Mouse (Mus musculus) embryonic facial prominence, embryonic 11.5 days (tissue): Measurements from ENCODE around the gene Glis1. TPM values are rescaled to one million over a fixed set of nuclear protein-coding genes. Genes with fewer than 3 reads are reported as not detected.

Experiments used
- ATAC-seq: fragments of 200-750 bp; cut with Nextera tagmentation; replicated peaks from 2 replicates; pipeline ENCODE4 v1.8.0; 2017; ENCODE audit warnings: low read depth; ENCODE audit not compliant: insufficient number of reproducible peaks, low FRiP score, low TSS enrichment
- DNase-seq: peaks from one replicate; pipeline ENCODE4 v3.0.0-alpha.2; 2015; ENCODE audit warnings: low spot score
- H3K27ac ChIP-seq: fragments of 300-500 bp; sonication (generic); replicated peaks from 2 replicates; pipeline ENCODE4 v1.5.1; 2014; ENCODE audit warnings: mild to moderate bottlenecking, low read depth, low read length, control low read depth
- H3K27me3 ChIP-seq: fragments of 300-500 bp; sonication (generic); 2 replicates; pipeline ENCODE4 v1.6.1; 2014; ENCODE audit warnings: mild to moderate bottlenecking, low read length, moderate library complexity, mixed read lengths; ENCODE audit not compliant: control insufficient read depth, insufficient read depth
- H3K36me3 ChIP-seq: fragments of 300-500 bp; sonication (generic); replicated peaks from 2 replicates; pipeline ENCODE4 v1.6.1; 2014; ENCODE audit warnings: low read depth, mild to moderate bottlenecking, low read length, moderate library complexity, mixed read lengths; ENCODE audit not compliant: control insufficient read depth, insufficient read depth
- H3K4me1 ChIP-seq: fragments of 300-500 bp; sonication (generic); 2 replicates; pipeline ENCODE4 v1.6.1; 2014; ENCODE audit warnings: low read length, mixed read lengths; ENCODE audit not compliant: control insufficient read depth, insufficient read depth
- H3K4me2 ChIP-seq: fragments of 300-500 bp; sonication (generic); 2 replicates; pipeline ENCODE4 v1.6.1; 2014; ENCODE audit warnings: low read depth, mild to moderate bottlenecking, control low read depth, low read length, moderate library complexity
- H3K4me3 ChIP-seq: fragments of 300-500 bp; sonication (generic); 2 replicates; pipeline ENCODE4 v1.5.1; 2014; ENCODE audit warnings: low read depth, low read length, control low read depth
- H3K9ac ChIP-seq: fragments of 300-500 bp; sonication (generic); replicated peaks from 2 replicates; pipeline ENCODE4 v1.6.1; 2014; ENCODE audit warnings: mild to moderate bottlenecking, control low read depth, low read length
- H3K9me3 ChIP-seq: fragments of 300-500 bp; sonication (generic); replicated peaks from 2 replicates; pipeline ENCODE4 v1.6.1; 2016; ENCODE audit warnings: mild to moderate bottlenecking, low read length, inconsistent platforms, mixed read lengths; ENCODE audit not compliant: control insufficient read depth
- WGBS: fragments of 180-500 bp; shearing (Covaris S2); extraction: QIAGEN DNeasy Blood & Tissue Kit; methylation state at CpG from one replicate; pipeline ENCODE4 v1.1.7; 2014; 5-methylcytosine and 5-hydroxymethylcytosine counted together
- polyA plus RNA-seq: library from polyadenylated mRNA; unstranded; fragments of >200 nt; fragmentation: Nextera tagmentation; extraction: Ambion mirVana; gene quantifications from 2 replicates; pipeline ENCODE4 v1.2.1, GENCODE M21; 2014

Gene Glis1
- polyA plus RNA-seq, 1 experiment from 2014 or later, result 7.7 TPM

DNA sequence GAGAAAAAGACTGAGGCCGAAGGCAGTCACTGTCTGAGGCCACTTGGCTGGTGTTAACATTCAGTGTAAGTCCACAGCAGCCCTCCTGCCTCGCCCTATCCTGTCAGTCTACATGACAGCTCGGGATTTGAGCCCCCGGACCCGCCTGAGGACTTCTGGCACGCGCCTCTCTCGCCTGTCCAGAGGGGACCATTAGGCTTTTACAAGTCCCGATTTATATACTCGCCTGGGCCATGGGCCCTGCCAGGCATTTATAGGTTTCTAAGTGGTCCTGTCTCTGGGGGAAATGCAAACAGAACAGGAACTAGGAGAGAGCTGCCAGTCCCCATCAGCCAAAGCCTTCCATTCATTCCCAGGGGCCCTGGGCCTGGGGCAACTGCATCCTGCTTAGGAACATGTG, 203.9 kb downstream of the Glis1 start:
- Histone ChIP-seq H3K36me3 (no peaks in the 10 kb centered on the region), H3K27ac (no peak overlapping the region), H3K9ac (no peak overlapping the region), H3K9me3 (no peaks in the 10 kb centered on the region), H3K4me1 (no peaks in the 10 kb centered on the region), H3K4me3 (no peak overlapping the region), H3K4me2 (no peak overlapping the region), H3K27me3 (no peaks in the 10 kb centered on the region)
- no peak for DNase-seq
- WGBS, result 79% methylated on average over 10 of the region's 10 CpGs
- no peak for ATAC-seq

- WGBS, result 71% methylated on average over 4 of the region's 4 CpGs
- DNase-seq, result no peak
- no peak for ATAC-seq
- Histone ChIP-seq H3K9ac (no peak overlapping the region), H3K9me3 (no peaks in the 10 kb centered on the region), H3K36me3 (no peaks in the 10 kb centered on the region), H3K4me2 (no peak overlapping the region), H3K4me3 (no peak overlapping the region), H3K4me1 (no peaks in the 10 kb centered on the region), H3K27me3 (no peaks in the 10 kb centered on the region), H3K27ac (no peak overlapping the region)
Measured at GRCm38 (mm10) chr4:107641624-107642023, 207.2 kb downstream of the Glis1 start.

- no peaks in the 10 kb centered on the region for H3K36me3 ChIP-seq
- H3K27ac ChIP-seq, result no peak overlapping the region
- no peak overlapping the region for H3K4me2 ChIP-seq
- whole genome bisulfite sequencing, result 88% methylated on average over 5 of the region's 5 CpGs
- H3K4me1 ChIP-seq, result peaks cover 5% of the 10 kb centered on the region
- H3K9me3 ChIP-seq, result no peaks in the 10 kb centered on the region
- H3K9ac ChIP-seq, result no peak overlapping the region
- DNase-seq (no peak), ATAC-seq (no peak)
- H3K4me3 ChIP-seq, result no peak overlapping the region
- H3K27me3 ChIP-seq, result no peaks in the 10 kb centered on the region
Measured at GRCm38 (mm10) chr4:107648959-107649485, 214.6 kb downstream of the Glis1 start.

DNA sequence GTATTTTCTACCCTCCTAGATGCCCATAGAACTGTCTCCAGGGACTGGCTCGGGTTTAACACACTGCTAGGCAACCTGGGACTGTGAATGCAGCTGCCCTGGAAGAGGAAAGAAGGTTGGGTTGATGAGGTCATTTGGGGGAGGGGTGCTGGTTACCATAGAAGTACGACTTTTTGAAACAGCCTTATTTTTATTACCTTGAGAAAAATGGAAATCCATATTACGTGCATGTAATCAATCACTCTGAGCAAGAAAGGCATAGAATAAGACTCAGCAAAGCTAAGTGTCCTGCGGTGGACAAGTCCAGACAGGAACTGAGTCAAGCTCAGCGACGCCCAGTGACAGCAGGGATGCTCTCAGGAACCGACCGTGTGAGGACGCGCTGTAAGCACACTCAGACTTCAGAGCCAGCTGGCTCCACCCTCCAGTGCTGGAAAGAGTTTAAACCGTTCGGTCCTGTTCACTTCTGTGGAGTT, 216.7 kb downstream of the Glis1 start:
- Histone ChIP-seq H3K27ac (no peak overlapping the region), H3K4me1 (peaks cover 5% of the 10 kb centered on the region), H3K4me2 (no peak overlapping the region), H3K9ac (no peak overlapping the region), H3K9me3 (no peaks in the 10 kb centered on the region), H3K36me3 (no peaks in the 10 kb centered on the region), H3K4me3 (no peak overlapping the region), H3K27me3 (no peaks in the 10 kb centered on the region)
- ATAC-seq, result no peak
- no peak for DNase-seq
- WGBS, result 31% methylated on average over 12 of the region's 12 CpGs

DNA sequence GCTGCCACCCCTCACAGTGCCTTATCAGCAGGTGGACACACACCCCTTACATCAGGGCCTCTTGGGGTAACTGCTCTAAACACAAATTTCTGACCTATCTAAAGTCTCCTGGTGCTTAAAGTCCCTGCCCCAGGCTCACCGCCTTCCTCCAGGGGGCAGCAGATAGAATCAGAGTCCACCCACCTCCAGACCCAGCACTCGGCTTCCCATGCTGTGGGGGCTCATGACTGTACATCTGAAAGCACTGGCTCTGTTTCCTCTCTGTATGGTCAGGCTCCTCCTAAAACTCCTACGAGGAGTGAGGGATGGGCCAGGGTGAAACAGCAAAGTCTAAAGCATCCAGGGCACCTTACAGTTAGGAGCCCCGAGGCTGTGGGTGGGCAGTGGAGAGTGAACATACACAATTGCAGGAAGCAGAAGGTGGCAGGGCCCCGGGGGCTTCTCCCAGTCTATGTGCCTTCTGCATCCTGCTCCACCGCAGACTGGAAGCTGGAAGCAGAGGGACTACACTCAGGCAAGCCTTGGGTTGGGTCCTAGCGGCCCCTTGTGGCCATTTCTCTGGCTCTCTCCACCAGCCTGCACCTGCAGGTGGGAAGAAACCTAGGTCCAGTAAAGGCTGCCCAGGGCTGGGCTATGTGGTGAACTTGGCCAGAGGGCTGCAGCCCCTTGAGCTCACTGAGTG, 218.3 kb downstream of the Glis1 start:
- no peaks in the 10 kb centered on the region for H3K27me3 ChIP-seq
- H3K9me3 ChIP-seq, result no peaks in the 10 kb centered on the region
- ATAC-seq (peak; percentile 77), DNase-seq (peak; percentile 91)
- H3K4me1 ChIP-seq, result peaks cover 5% of the 10 kb centered on the region
- H3K4me3 ChIP-seq, result no peak overlapping the region
- no peak overlapping the region for H3K27ac ChIP-seq
- no peaks in the 10 kb centered on the region for H3K36me3 ChIP-seq
- H3K4me2 ChIP-seq, result peak overlapping the region; percentile 7; the same call in 1 of the 2 replicates
- WGBS, result 14% methylated on average over 7 of the region's 7 CpGs
- H3K9ac ChIP-seq, result no peak overlapping the region

GRCm38 (mm10) chr4:107653280-107653643, 218.9 kb downstream of the Glis1 start:
- no peak for ATAC-seq
- DNase-seq, result no peak
- Histone ChIP-seq H3K9ac (no peak overlapping the region), H3K36me3 (no peaks in the 10 kb centered on the region), H3K9me3 (no peaks in the 10 kb centered on the region), H3K4me3 (no peak overlapping the region), H3K4me2 (no peak overlapping the region), H3K4me1 (peaks cover 5% of the 10 kb centered on the region), H3K27me3 (no peaks in the 10 kb centered on the region), H3K27ac (no peak overlapping the region)
- WGBS, result 83% methylated on average over 5 of the region's 5 CpGs

DNA sequence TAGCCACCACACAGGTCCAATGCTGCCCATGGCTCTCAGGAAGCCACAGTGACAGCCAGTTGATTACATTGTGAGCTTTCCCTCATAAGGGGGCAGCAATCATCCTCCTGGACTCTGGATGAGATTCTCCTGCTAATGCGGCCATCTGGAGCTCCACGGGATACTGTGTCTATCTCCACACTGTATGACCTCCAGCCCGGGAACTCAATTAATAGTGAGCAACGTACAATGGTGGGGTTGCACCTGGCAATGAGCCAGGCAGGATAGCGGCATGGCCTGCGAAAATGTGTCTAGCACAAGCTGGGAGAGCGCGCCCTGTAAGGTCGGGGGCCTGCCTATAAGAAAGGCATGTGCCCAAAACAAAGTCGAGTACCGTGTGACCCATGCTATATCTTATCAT, 226.3 kb downstream of the Glis1 start:
- 89% methylated on average over 11 of the region's 11 CpGs for WGBS
- ATAC-seq, result no peak
- no peak for DNase-seq
- Histone ChIP-seq H3K4me1 (no peaks in the 10 kb centered on the region), H3K27me3 (no peaks in the 10 kb centered on the region), H3K9ac (no peak overlapping the region), H3K9me3 (no peaks in the 10 kb centered on the region), H3K27ac (no peak overlapping the region), H3K4me3 (no peak overlapping the region), H3K36me3 (no peaks in the 10 kb centered on the region), H3K4me2 (no peak overlapping the region)

DNA sequence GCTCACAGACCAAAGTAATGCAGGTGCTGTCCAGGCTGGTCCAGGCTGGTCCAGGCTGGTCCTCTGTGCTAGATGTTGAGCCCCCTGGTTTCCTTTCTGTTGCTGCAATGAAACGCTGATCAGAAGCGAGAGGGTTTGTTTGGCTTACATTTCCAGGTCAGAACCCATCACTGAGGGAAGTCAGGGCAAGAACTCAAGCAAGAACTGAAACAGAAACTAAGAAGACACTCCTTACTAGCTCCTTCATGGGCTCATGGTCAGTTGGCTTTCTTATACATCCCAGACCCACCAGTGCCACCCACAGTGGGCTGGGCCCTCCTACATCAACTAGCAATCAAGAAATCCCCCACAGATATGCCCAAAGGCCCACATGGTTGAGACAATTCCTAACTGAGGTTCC, 234.1 kb downstream of the Glis1 start:
- Histone ChIP-seq H3K4me2 (no peak overlapping the region), H3K27me3 (no peaks in the 10 kb centered on the region), H3K27ac (no peak overlapping the region), H3K9me3 (no peaks in the 10 kb centered on the region), H3K36me3 (no peaks in the 10 kb centered on the region), H3K4me3 (no peak overlapping the region), H3K9ac (no peak overlapping the region), H3K4me1 (no peaks in the 10 kb centered on the region)
- DNase-seq, result no peak
- WGBS, result 90% methylated on average over 2 of the region's 2 CpGs
- no peak for ATAC-seq
